Mouse (Mus musculus) stomach, embryonic 15.5 days (tissue): ENCODE measurements around the gene Lhpp. TPM values are rescaled to one million over a fixed set of nuclear protein-coding genes. Genes with fewer than 3 reads are reported as not detected.

Source experiments
- ATAC-seq: fragments of 200-750 bp; cut with Nextera tagmentation; 2 replicates; pipeline ENCODE4 v1.8.0; 2017; ENCODE audit warnings: low read depth, moderate number of reproducible peaks, moderate TSS enrichment; ENCODE audit not compliant: insufficient read depth, low FRiP score
- H3K27ac ChIP-seq: fragments of 300-500 bp; sonication (generic); 2 replicates; pipeline ENCODE4 v1.5.1; 2015; ENCODE audit warnings: mild to moderate bottlenecking, inconsistent platforms
- H3K27me3 ChIP-seq: fragments of 300-500 bp; sonication (generic); replicated peaks from 2 replicates; pipeline ENCODE4 v1.6.1; 2015; ENCODE audit warnings: inconsistent platforms
- H3K36me3 ChIP-seq: fragments of 300-500 bp; sonication (generic); 2 replicates; pipeline ENCODE4 v1.6.1; 2015; ENCODE audit warnings: inconsistent platforms
- H3K4me1 ChIP-seq: fragments of 300-500 bp; sonication (generic); 2 replicates; pipeline ENCODE4 v1.6.1; 2015; ENCODE audit warnings: inconsistent platforms
- H3K4me2 ChIP-seq: fragments of 300-500 bp; sonication (generic); 2 replicates; pipeline ENCODE4 v1.6.1; 2015; ENCODE audit warnings: mild to moderate bottlenecking, inconsistent platforms
- H3K4me3 ChIP-seq: fragments of 300-500 bp; sonication (generic); replicated peaks from 2 replicates; pipeline ENCODE4 v1.5.1; 2015; ENCODE audit warnings: inconsistent platforms
- H3K9ac ChIP-seq: fragments of 300-500 bp; sonication (generic); 2 replicates; pipeline ENCODE4 v1.6.1; 2015; ENCODE audit warnings: inconsistent platforms
- H3K9me3 ChIP-seq: fragments of 300-500 bp; sonication (generic); 2 replicates; pipeline ENCODE4 v1.6.1; 2016; ENCODE audit warnings: inconsistent platforms
- WGBS: fragments of 180-500 bp; shearing (Covaris S2); methylation state at CpG from one replicate; pipeline ENCODE4 v1.1.7; 2015; 5-methylcytosine and 5-hydroxymethylcytosine counted together
- polyA plus RNA-seq: library from polyadenylated mRNA; unstranded; fragments of >200 nt; fragmentation: Nextera tagmentation; extraction: Ambion mirVana; gene quantifications from 2 replicates; pipeline ENCODE4 v1.2.1, GENCODE M21; 2015

The Lhpp gene
- polyA plus RNA-seq, 1 experiment from 2014 or later: 15.9 TPM

- H3K27ac ChIP-seq: no peak overlapping the region
- no peaks in the 10 kb centered on the region for H3K27me3 ChIP-seq
- no peaks in the 10 kb centered on the region for H3K9me3 ChIP-seq
- H3K4me2 ChIP-seq: no peak overlapping the region
- 89% methylated on average over 12 of the region's 12 CpGs for WGBS
- H3K9ac ChIP-seq: no peak overlapping the region
- no peak for ATAC-seq
- no peaks in the 10 kb centered on the region; the same call in 1 of the 2 replicates for H3K36me3 ChIP-seq
- no peak overlapping the region for H3K4me3 ChIP-seq
- H3K4me1 ChIP-seq: peaks cover 16% of the 10 kb centered on the region; the same call in 1 of the 2 replicates
These were observed 112.2 kb downstream of the Lhpp start for GRCm38 (mm10) chr7:132722401-132723370.

- Histone ChIP-seq H3K27me3 (no peaks in the 10 kb centered on the region), H3K27ac (no peak overlapping the region), H3K4me1 (peaks cover 14% of the 10 kb centered on the region; the same call in 1 of the 2 replicates), H3K4me2 (no peak overlapping the region), H3K9ac (no peak overlapping the region), H3K36me3 (no peaks in the 10 kb centered on the region; the same call in 1 of the 2 replicates), H3K4me3 (no peak overlapping the region), H3K9me3 (no peaks in the 10 kb centered on the region)
- ATAC-seq: peak; percentile 85
- 82% methylated on average over 11 of the region's 11 CpGs for WGBS
These were observed 113.5 kb downstream of the Lhpp start for GRCm38 (mm10) chr7:132723906-132724305.

- Histone ChIP-seq H3K4me2 (no peak overlapping the region), H3K36me3 (no peaks in the 10 kb centered on the region; the same call in 1 of the 2 replicates), H3K4me1 (peaks cover 14% of the 10 kb centered on the region), H3K9ac (no peak overlapping the region), H3K9me3 (no peaks in the 10 kb centered on the region), H3K27ac (no peak overlapping the region), H3K4me3 (no peak overlapping the region), H3K27me3 (no peaks in the 10 kb centered on the region)
- no peak for ATAC-seq
- WGBS: 82% methylated on average over 5 of the region's 5 CpGs
These were observed 114.1 kb downstream of the Lhpp start for GRCm38 (mm10) chr7:132724501-132725062.

GRCm38 (mm10) chr7:132726106-132726861 lies 115.8 kb downstream of the Lhpp start:
- H3K36me3 ChIP-seq: no peaks in the 10 kb centered on the region; the same call in 1 of the 2 replicates
- no peak overlapping the region for H3K4me2 ChIP-seq
- H3K4me1 ChIP-seq: peaks cover 14% of the 10 kb centered on the region
- H3K27ac ChIP-seq: peak overlapping the region; percentile 31; the same call in 1 of the 2 replicates
- H3K27me3 ChIP-seq: no peaks in the 10 kb centered on the region
- H3K9me3 ChIP-seq: no peaks in the 10 kb centered on the region
- ATAC-seq: no peak
- 59% methylated on average over 13 of the region's 13 CpGs for WGBS
- no peak overlapping the region for H3K9ac ChIP-seq
- H3K4me3 ChIP-seq: no peak overlapping the region

GRCm38 (mm10) chr7:132729093-132729831 lies 118.8 kb downstream of the Lhpp start:
- H3K27ac ChIP-seq: no peak overlapping the region
- WGBS: 67% methylated on average over 4 of the region's 4 CpGs
- H3K9me3 ChIP-seq: no peaks in the 10 kb centered on the region
- H3K9ac ChIP-seq: no peak overlapping the region
- no peaks in the 10 kb centered on the region for H3K27me3 ChIP-seq
- peaks cover 7% of the 10 kb centered on the region for H3K4me1 ChIP-seq
- no peaks in the 10 kb centered on the region for H3K36me3 ChIP-seq
- no peak overlapping the region for H3K4me2 ChIP-seq
- H3K4me3 ChIP-seq: no peak overlapping the region
- ATAC-seq: no peak

- Histone ChIP-seq H3K4me2 (no peak overlapping the region), H3K27me3 (no peaks in the 10 kb centered on the region)
These were observed 120.1 kb downstream of the Lhpp start for GRCm38 (mm10) chr7:132730510-132730909.

GRCm38 (mm10) chr7:132731558-132731957 lies 121.1 kb downstream of the Lhpp start:
- H3K4me2 ChIP-seq: no peak overlapping the region
- no peak for ATAC-seq
- no peak overlapping the region for H3K4me3 ChIP-seq
- H3K27ac ChIP-seq: no peak overlapping the region
- H3K9me3 ChIP-seq: no peaks in the 10 kb centered on the region
- peaks cover 19% of the 10 kb centered on the region for H3K4me1 ChIP-seq
- 86% methylated on average over 6 of the region's 6 CpGs for WGBS
- no peaks in the 10 kb centered on the region for H3K27me3 ChIP-seq
- H3K36me3 ChIP-seq: no peaks in the 10 kb centered on the region
- H3K9ac ChIP-seq: no peak overlapping the region

More at GRCm38 (mm10) chr7:132730510-132730909, 120.1 kb downstream of the Lhpp start:
- H3K36me3 ChIP-seq: no peaks in the 10 kb centered on the region
- no peaks in the 10 kb centered on the region for H3K9me3 ChIP-seq
- H3K27ac ChIP-seq: no peak overlapping the region
- ATAC-seq: no peak
- H3K4me3 ChIP-seq: no peak overlapping the region
- H3K4me1 ChIP-seq: peaks cover 15% of the 10 kb centered on the region
- H3K9ac ChIP-seq: no peak overlapping the region
- 89% methylated on average over 7 of the region's 7 CpGs for WGBS

- no peak overlapping the region for H3K27ac ChIP-seq
- WGBS: 73% methylated on average over 6 of the region's 6 CpGs
- H3K36me3 ChIP-seq: no peaks in the 10 kb centered on the region
- no peak overlapping the region for H3K4me2 ChIP-seq
- H3K4me3 ChIP-seq: no peak overlapping the region
- no peaks in the 10 kb centered on the region for H3K27me3 ChIP-seq
- peaks cover 17% of the 10 kb centered on the region for H3K4me1 ChIP-seq
- H3K9me3 ChIP-seq: no peaks in the 10 kb centered on the region
- H3K9ac ChIP-seq: no peak overlapping the region
- ATAC-seq: no peak
These were observed 121.8 kb downstream of the Lhpp start for GRCm38 (mm10) chr7:132732136-132732789.

GRCm38 (mm10) chr7:132733521-132733920 lies 123.1 kb downstream of the Lhpp start:
- H3K36me3 ChIP-seq: no peaks in the 10 kb centered on the region
- WGBS: 77% methylated on average over 6 of the region's 6 CpGs
- no peaks in the 10 kb centered on the region for H3K27me3 ChIP-seq
- H3K4me2 ChIP-seq: no peak overlapping the region
- no peak overlapping the region for H3K4me3 ChIP-seq
- no peaks in the 10 kb centered on the region for H3K9me3 ChIP-seq
- H3K4me1 ChIP-seq: peaks cover 17% of the 10 kb centered on the region
- H3K27ac ChIP-seq: no peak overlapping the region
- no peak overlapping the region for H3K9ac ChIP-seq
- no peak for ATAC-seq

GRCm38 (mm10) chr7:132734222-132734621 lies 123.8 kb downstream of the Lhpp start:
- no peaks in the 10 kb centered on the region for H3K9me3 ChIP-seq
- no peak for ATAC-seq
- no peak overlapping the region for H3K27ac ChIP-seq
- WGBS: 79% methylated on average over 9 of the region's 9 CpGs
- H3K36me3 ChIP-seq: no peaks in the 10 kb centered on the region
- H3K9ac ChIP-seq: no peak overlapping the region
- no peak overlapping the region for H3K4me3 ChIP-seq
- peaks cover 17% of the 10 kb centered on the region for H3K4me1 ChIP-seq
- no peak overlapping the region for H3K4me2 ChIP-seq
- no peaks in the 10 kb centered on the region for H3K27me3 ChIP-seq

GRCm38 (mm10) chr7:132735145-132735544 lies 124.7 kb downstream of the Lhpp start:
- no peak overlapping the region for H3K27ac ChIP-seq
- 45% methylated on average over 5 of the region's 5 CpGs for WGBS
- no peak; the same call in 1 of the 2 replicates for ATAC-seq

More at GRCm38 (mm10) chr7:132735145-132735544, 124.7 kb downstream of the Lhpp start:
- no peaks in the 10 kb centered on the region for H3K27me3 ChIP-seq
- no peaks in the 10 kb centered on the region for H3K9me3 ChIP-seq
- no peak overlapping the region for H3K4me3 ChIP-seq
- H3K9ac ChIP-seq: no peak overlapping the region
- no peaks in the 10 kb centered on the region for H3K36me3 ChIP-seq
- no peak overlapping the region for H3K4me2 ChIP-seq
- H3K4me1 ChIP-seq: peaks cover 17% of the 10 kb centered on the region
